Mouse (Mus musculus): ENCODE data around the gene Fam222b. TPM values are rescaled to one million over a fixed set of nuclear protein-coding genes. Genes with fewer than 3 reads are reported as not detected.

Fam222b gene
- polyA plus RNA-seq, 1 experiment from 2014 or later = 31.4 TPM

DNA sequence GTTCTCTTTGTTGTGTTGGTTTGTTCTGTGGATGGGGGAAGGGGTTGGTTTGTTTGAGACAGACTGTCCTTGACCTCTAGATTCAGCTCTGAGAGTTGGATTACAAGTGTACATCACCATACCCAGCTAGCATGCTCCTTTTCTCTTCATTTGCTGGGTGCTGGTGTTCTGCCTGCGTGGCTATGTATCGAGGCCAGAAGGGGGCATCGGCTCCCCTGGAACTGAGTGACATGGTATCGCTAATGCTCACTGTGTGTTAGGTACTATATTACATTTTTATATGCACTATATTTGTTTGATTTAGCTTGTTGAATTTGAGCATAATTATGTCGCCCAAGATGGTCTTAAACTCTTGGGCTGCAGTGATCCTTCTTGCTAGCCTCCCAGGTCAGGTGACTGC lies 51.7 kb downstream of the Fam222b start:
- Histone ChIP-seq H3K4me1 (replicated peaks) (0 out of 2 replicates have a peak, but pooled peaks cover 5% of the 10 kb centered on the region), H3K27me3 (no peaks in the 10 kb centered on the region), H3K4me2 (no peak overlapping the region), H3K4me3 (no peak overlapping the region), H3K9me3 (no peaks in the 10 kb centered on the region), H3K36me3 (peaks cover 73% of the 10 kb centered on the region), H3K9ac (no peak overlapping the region), H3K27ac (no peak overlapping the region)
- WGBS = 89% methylated on average over 5 of the region's 5 CpGs
- no peak for ATAC-seq (ENCODE audit: low FRiP score)

DNA sequence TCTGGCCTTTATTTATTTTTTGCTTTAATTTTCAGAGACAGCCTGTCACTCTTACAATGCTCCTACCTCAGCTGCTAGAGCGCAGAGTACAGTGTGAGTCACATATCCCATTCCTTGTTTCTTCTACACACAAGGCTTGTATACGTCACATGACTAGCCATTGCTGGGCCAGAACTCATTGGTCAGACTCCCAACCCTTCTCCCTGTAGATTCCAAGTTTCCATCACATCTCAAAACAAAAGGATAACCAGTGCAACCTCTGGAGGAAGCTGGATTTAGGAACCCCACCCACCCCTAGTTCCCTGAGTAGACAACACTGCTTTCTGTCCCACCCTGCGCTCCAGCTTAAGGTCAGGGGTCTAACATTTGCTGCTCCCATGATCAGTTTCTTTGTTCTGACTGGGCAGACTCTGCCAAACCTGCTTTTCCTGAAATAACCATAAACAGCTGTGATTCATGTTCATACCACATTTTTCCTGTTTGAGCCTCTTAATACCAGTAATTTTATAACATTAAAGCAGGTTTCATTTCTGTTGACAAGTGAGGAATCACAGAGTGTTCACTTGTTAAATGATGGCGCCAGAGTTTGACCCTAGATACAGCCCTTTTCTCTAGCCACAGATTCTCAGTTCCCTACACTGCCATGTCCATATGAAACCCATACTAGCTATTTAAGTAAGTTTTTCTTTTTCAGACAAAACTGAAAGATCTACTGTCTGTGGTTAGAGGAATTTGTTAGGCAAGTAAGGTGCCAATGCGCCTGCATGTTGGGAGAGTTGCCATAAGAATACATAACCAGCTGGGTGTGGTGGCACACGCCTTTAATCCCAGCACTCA lies 52.5 kb downstream of the Fam222b start:
- Histone ChIP-seq H3K27me3 (no peaks in the 10 kb centered on the region), H3K4me2 (no peak overlapping the region), H3K36me3 (peaks cover 76% of the 10 kb centered on the region), H3K27ac (no peak overlapping the region), H3K9ac (no peak overlapping the region), H3K4me1 (replicated peaks) (peaks cover 7% of the 10 kb centered on the region), H3K4me3 (no peak overlapping the region), H3K9me3 (no peaks in the 10 kb centered on the region)
- WGBS = 95% methylated on average over 6 of the region's 6 CpGs
- no peak for ATAC-seq (ENCODE audit: low FRiP score)

DNA sequence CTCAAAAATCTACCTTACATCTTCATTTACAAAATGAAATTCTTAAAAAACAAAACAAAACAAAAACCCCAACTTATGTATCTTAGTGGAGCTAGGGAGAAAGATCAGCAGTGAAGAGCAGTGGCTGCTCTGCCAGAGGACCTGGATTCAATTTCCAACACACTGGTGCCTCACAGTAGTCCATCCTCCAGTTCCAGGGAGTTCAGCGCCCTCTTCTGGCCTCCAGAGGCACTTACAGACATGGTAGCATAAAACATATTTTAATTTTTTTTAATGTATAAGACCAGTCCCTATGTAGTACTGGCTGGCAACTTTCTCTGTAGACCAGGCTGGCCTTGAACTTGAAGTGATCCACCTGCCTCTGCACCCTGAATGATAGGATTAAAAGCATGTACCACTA lies 56.7 kb downstream of the Fam222b start:
- Histone ChIP-seq H3K27me3 (no peaks in the 10 kb centered on the region), H3K4me2 (no peak overlapping the region), H3K4me1 (replicated peaks) (peaks cover 32% of the 10 kb centered on the region), H3K27ac (no peak overlapping the region), H3K9ac (no peak overlapping the region), H3K9me3 (no peaks in the 10 kb centered on the region), H3K36me3 (peaks cover 68% of the 10 kb centered on the region), H3K4me3 (no peak overlapping the region)
- 36% methylated on average over 1 of the region's 1 CpGs for WGBS
- no peak for ATAC-seq (ENCODE audit: low FRiP score)

DNA sequence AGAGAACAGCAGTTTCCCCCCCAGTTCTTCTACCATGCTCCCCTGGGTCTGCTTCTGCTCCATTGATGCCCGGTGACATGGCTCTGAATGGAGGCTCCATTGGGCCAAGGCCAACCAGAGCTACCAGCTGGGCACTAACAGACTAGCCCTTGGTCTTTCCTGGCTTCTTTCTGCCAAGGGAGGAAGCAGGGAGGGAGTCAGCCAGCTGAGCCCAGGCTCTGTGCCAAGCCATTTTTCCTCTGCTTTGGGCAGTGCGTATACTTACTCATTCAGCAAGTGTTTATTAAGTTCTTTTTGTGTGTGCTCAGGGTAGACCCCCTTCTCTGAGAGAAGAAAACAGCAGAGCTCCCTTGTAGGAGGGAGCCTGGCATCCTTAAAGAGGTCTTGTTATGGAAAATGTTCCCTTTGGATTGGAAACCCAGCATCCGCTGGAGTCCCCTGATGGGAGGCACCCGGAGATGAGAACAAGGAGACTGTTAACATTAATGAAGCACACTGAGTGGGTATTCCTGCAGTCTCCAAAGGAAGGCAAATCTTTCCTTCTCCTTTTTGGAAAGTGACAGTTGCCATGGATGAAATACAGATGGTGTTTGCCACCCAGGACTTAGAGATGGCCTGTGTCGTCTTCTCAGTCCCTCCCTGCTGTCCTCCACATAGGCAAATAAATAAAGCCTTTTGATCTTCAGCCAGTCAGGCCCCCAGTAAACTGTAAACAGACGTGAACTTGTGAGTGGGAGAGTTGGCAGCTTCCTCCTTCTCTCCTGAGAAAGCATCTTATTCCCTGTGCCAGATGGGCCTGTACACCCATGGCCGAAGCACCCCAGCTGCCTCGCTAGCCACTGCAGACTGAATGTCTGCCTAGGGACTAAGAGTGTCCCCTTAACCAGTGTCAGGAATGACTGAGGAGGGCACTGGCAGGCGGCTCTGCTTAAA lies 58.1 kb downstream of the Fam222b start:
- peak overlapping the region; percentile 89 for H3K27ac ChIP-seq
- H3K4me3 ChIP-seq = no peak overlapping the region
- peak; percentile 83 for ATAC-seq (ENCODE audit: low FRiP score)
- no peaks in the 10 kb centered on the region for H3K27me3 ChIP-seq
- WGBS = 44% methylated on average over 9 of the region's 9 CpGs
- no peak overlapping the region for H3K4me2 ChIP-seq
- H3K36me3 ChIP-seq = peaks cover 67% of the 10 kb centered on the region
- H3K9ac ChIP-seq = peak overlapping the region; percentile 55
- H3K4me1 ChIP-seq (replicated peaks) = peaks cover 39% of the 10 kb centered on the region
- no peaks in the 10 kb centered on the region for H3K9me3 ChIP-seq

DNA sequence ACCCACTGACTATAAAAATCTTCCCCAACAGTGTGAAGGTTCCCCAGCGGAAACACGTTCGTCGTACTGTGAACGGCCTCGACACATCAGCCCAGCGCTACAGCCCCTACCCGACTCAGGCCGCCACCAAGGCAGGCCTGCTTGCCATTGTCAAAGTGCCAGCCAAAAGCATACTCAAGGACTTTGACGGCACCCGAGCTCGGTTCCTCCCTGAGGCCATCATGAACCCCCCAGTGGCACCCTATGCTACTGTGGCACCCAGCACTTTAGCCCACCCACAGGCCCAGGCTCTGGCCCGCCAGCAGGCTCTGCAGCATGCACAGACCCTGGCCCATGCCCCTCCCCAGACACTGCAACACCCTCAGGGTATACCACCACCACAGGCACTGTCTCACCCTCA lies 59.3 kb downstream of the Fam222b start:
- peaks cover 75% of the 10 kb centered on the region for H3K36me3 ChIP-seq
- H3K4me3 ChIP-seq = no peak overlapping the region
- H3K9me3 ChIP-seq = no peaks in the 10 kb centered on the region
- no peak overlapping the region for H3K4me2 ChIP-seq
- WGBS = 75% methylated on average over 13 of the region's 13 CpGs
- H3K27me3 ChIP-seq = no peaks in the 10 kb centered on the region
- peak overlapping the region; percentile 89 for H3K27ac ChIP-seq
- ATAC-seq (ENCODE audit: low FRiP score) = peak; percentile 18; the same call in 1 of the 2 replicates
- peak overlapping the region; percentile 35; the same call in 1 of the 2 replicates for H3K9ac ChIP-seq
- H3K4me1 ChIP-seq (replicated peaks) = peaks cover 50% of the 10 kb centered on the region

DNA sequence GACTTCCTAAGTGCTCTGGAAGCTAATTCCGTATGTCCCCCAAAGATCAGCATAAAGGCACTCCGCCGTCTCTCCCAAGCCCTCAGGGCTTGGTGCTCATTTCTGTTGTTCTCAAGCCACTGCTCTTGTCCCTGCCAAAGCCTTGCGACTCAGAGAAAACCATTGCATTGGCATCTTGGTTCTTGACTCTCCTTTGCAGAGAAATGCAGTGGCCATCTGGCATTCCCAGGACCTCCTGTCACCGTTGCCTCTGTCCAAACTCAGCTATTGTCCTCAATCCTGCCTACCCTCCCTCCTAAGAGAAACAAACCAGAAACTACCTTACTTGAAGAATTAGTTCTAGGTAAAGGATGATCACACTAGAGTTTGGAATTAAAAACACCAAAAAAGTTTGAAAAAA lies 61.2 kb downstream of the Fam222b start:
- no peak for ATAC-seq (ENCODE audit: low FRiP score)
- H3K4me3 ChIP-seq = no peak overlapping the region
- 77% methylated on average over 5 of the region's 5 CpGs for WGBS
- no peaks in the 10 kb centered on the region for H3K9me3 ChIP-seq
- H3K27ac ChIP-seq = no peak overlapping the region
- H3K4me1 ChIP-seq (replicated peaks) = peaks cover 57% of the 10 kb centered on the region
- H3K9ac ChIP-seq = no peak overlapping the region
- H3K4me2 ChIP-seq = no peak overlapping the region
- no peaks in the 10 kb centered on the region for H3K27me3 ChIP-seq
- H3K36me3 ChIP-seq = peaks cover 77% of the 10 kb centered on the region

DNA sequence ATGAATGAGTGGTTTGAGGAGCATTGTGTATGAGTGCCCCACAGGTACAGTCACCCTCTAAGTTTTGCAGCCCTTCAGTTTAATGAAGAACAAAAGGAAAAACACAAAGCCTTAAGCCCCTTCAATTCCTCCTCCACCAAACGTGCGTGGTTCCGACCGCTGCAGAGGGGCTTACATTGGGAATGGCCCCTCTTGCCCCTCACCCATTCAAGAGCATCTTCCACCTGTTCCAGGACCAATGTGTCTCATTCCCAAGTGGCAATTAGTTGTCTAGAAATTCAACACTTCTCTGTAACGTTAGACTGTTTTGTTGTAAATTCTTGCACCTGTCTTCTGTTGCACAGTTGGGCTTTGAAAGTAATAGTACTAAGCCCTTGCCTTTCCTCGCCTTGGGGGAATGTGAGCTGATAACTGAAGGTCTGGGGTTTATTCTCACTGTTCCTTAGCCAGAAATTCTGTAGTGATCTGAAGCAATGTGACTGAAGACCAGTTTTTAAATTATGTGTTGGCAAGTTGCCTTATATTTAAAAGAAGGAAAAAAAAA lies 61.8 kb downstream of the Fam222b start:
- Histone ChIP-seq H3K9me3 (no peaks in the 10 kb centered on the region), H3K4me1 (replicated peaks) (peaks cover 58% of the 10 kb centered on the region), H3K4me2 (no peak overlapping the region), H3K4me3 (no peak overlapping the region), H3K9ac (no peak overlapping the region), H3K27ac (no peak overlapping the region), H3K27me3 (no peaks in the 10 kb centered on the region), H3K36me3 (peaks cover 77% of the 10 kb centered on the region)
- WGBS = 78% methylated on average over 6 of the region's 6 CpGs
- no peak for ATAC-seq (ENCODE audit: low FRiP score)

DNA sequence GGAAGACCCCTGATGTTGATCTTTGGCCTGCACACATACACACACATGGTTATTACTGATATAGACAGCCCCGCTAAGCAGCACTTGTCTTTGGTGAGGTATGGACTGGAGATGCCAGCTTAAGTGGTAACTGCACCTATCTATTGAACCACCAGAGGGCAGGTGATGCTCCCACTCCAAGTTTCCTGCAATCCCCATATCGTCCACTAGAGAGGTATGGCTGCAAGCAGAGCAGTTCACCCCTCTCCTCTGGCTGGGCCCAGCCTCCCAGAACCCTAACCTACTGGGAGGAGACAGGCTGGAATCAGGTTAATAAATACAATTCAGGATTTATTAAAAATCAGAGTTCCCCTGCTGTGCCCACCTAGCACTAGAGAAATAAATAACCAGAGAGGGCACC lies 64.6 kb downstream of the Fam222b start:
- H3K27ac ChIP-seq = 0 out of 2 replicates have a peak overlapping the region, but pooled peaks have one; percentile 15
- WGBS = 28% methylated on average over 2 of the region's 2 CpGs
- ATAC-seq (ENCODE audit: low FRiP score) = 0 out of 2 replicates have a peak, but pooled peaks have one; percentile 22
- no peaks in the 10 kb centered on the region for H3K27me3 ChIP-seq
- no peaks in the 10 kb centered on the region for H3K9me3 ChIP-seq
- no peak overlapping the region for H3K4me3 ChIP-seq
- peaks cover 62% of the 10 kb centered on the region for H3K4me1 ChIP-seq (replicated peaks)
- H3K4me2 ChIP-seq = no peak overlapping the region
- no peak overlapping the region for H3K9ac ChIP-seq
- H3K36me3 ChIP-seq = peaks cover 77% of the 10 kb centered on the region

DNA sequence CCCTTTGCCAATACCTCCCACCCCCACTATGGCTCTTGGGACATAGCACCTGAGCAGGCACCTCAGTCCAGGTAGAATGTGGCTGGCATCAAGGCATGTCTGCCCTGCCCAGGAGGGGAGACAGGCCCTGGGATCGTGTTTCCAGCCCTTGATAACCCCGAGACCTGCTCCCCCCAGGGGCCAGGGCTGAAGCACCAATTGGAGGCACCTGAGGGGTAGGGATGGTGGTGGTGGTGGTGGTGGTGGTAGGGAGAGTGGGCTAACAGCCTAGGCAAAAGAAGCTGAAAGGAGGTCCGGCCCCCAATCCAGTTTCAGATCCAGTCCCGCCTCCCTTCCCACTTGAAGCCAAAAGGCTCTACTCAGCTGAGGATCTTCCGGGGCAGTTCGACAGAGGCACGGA lies 65.1 kb downstream of the Fam222b start:
- Histone ChIP-seq H3K27me3 (no peaks in the 10 kb centered on the region), H3K9ac (no peak overlapping the region), H3K4me1 (replicated peaks) (peaks cover 57% of the 10 kb centered on the region), H3K4me3 (no peak overlapping the region), H3K9me3 (no peaks in the 10 kb centered on the region), H3K36me3 (peaks cover 72% of the 10 kb centered on the region), H3K27ac (0 out of 2 replicates have a peak overlapping the region, but pooled peaks have one; percentile 15), H3K4me2 (no peak overlapping the region)
- 85% methylated on average over 7 of the region's 7 CpGs for WGBS
- no peak for ATAC-seq (ENCODE audit: low FRiP score)

DNA sequence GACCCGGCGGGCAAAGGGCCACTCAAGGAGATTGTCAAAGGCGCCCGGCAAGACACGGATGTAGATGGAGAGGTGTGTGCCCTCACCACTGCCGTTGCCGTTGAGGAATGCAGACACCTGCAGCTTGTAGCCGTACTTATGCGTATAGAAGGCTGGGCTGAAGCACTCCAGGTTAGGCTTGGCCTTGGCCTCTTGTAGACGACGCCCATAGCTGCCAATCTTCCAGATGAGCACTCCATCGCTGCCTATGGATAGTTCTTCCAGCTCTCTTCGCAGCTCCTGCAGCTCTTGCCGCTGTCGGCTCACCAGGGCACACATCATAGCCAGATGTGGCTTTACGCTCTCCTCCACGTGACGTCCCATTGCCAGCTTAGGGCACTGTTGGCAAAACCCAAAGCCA lies 65.7 kb downstream of the Fam222b start:
- Histone ChIP-seq H3K4me2 (no peak overlapping the region), H3K4me1 (replicated peaks) (peaks cover 53% of the 10 kb centered on the region), H3K27ac (0 out of 2 replicates have a peak overlapping the region, but pooled peaks have one; percentile 20), H3K9me3 (no peaks in the 10 kb centered on the region), H3K36me3 (peaks cover 66% of the 10 kb centered on the region), H3K9ac (no peak overlapping the region), H3K4me3 (no peak overlapping the region), H3K27me3 (no peaks in the 10 kb centered on the region)
- 90% methylated on average over 18 of the region's 18 CpGs for WGBS
- no peak for ATAC-seq (ENCODE audit: low FRiP score)

DNA sequence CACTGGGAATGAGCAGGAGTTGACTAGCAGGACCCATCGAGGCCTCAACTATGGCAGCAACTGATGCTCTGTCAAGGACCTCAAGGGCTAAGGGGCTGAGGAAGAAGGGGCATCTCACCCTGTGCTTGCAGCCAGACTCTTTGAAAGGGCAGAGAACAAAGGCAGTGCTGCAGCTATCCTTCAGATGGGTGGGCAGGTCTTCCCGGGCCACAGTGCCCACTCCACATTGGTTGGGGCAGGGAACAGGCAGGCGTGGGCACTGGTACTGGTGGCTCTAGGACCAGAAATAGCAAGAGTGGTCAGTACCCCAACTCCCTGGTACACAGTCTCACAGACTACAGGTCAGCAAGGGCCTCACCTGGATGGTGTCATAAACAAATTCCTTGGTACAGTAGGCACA lies 66.2 kb downstream of the Fam222b start:
- no peak overlapping the region for H3K4me3 ChIP-seq
- H3K9me3 ChIP-seq = no peaks in the 10 kb centered on the region
- H3K27me3 ChIP-seq = no peaks in the 10 kb centered on the region
- H3K9ac ChIP-seq = no peak overlapping the region
- 95% methylated on average over 3 of the region's 3 CpGs for WGBS
- H3K4me1 ChIP-seq (replicated peaks) = peaks cover 55% of the 10 kb centered on the region
- ATAC-seq (ENCODE audit: low FRiP score) = no peak
- peaks cover 62% of the 10 kb centered on the region for H3K36me3 ChIP-seq
- 0 out of 2 replicates have a peak overlapping the region, but pooled peaks have one; percentile 18 for H3K27ac ChIP-seq
- H3K4me2 ChIP-seq = no peak overlapping the region

DNA sequence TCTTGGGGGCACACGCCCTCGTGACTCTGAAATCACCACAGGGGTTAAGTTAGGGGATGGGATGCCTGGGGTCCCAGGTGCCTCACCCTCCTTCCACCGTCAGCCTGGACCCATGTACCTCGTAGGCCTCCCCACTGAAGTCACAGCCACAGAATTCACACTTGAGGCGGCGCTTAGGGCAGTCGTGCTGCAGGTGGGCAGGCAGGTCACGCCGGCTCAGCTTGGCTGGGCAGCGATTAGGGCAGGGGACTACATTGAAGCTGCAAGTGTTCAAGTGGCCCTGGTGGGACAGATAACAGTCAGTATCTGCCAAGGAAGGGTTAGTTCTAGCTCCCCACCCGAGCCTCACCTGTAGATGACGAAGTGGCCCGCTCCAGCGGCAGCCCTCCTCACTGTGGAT lies 66.7 kb downstream of the Fam222b start:
- Histone ChIP-seq H3K4me3 (no peak overlapping the region), H3K36me3 (peaks cover 61% of the 10 kb centered on the region), H3K9ac (peak overlapping the region; percentile 11; the same call in 1 of the 2 replicates), H3K9me3 (no peaks in the 10 kb centered on the region), H3K27me3 (no peaks in the 10 kb centered on the region), H3K4me1 (replicated peaks) (peaks cover 59% of the 10 kb centered on the region), H3K27ac (peak overlapping the region; percentile 18; the same call in 1 of the 2 replicates), H3K4me2 (no peak overlapping the region)
- WGBS = 89% methylated on average over 14 of the region's 14 CpGs
- no peak for ATAC-seq (ENCODE audit: low FRiP score)

All from hindbrain, embryonic 13.5 days (tissue).